Mouse (Mus musculus) bone marrow, adult 2 months (tissue): ENCODE results near the gene Pold3.

Experiments used
- CTCF ChIP-seq: fragments of 200-500 bp; IDR thresholded peaks from 2 replicates; pipeline ENCODE4 v1.5.1; 2011; ENCODE audit warnings: low read length, control low read depth; ENCODE audit not compliant: control insufficient read depth, insufficient read depth
- POLR2A ChIP-seq: fragments of 200-500 bp; IDR thresholded peaks from 2 replicates; pipeline ENCODE4 v1.6.1; 2011; ENCODE audit warnings: low read depth, mild to moderate bottlenecking, control low read depth, low read length, borderline replicate concordance; ENCODE audit not compliant: control insufficient read depth

DNA sequence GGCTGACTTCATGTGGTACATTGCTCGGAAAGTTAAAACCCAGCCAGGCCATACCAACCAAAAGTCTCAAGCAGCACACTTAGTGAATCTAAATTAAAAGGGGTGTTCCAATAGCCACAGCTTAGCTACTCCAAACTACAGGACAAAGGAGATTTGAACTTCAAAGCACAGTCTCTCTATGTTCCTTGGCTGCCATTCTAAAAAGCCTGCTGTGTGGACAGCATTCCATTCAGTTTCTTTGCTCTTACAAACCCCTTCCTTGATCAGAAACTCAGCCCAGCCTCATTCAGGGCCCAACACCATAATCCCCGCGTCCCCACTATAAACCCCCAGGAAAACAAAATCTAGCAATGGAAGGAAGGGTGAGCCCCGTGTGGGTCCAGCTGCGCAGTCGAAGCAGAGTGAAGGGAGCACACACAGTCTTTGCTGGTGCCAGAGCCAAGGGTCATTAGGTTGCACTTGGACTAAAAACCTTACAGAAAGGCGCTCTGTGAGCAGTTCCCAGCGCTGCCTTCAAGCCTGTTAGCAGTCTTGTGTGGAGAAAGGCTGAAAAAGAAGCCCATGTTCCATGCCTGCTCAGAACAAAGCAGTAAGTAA is 35.1 kb downstream of the Pold3 start:
- TF ChIP-seq POLR2A (no peak), CTCF (no peak)
